Mouse (Mus musculus): ENCODE measurements at regions not wholly inside any gene's neighbourhood (a gene's known extent, or its start where the extent isn't known, plus 50 kb on each side); places are given as distances from the start of the nearest gene placed in this dataset.

DNA sequence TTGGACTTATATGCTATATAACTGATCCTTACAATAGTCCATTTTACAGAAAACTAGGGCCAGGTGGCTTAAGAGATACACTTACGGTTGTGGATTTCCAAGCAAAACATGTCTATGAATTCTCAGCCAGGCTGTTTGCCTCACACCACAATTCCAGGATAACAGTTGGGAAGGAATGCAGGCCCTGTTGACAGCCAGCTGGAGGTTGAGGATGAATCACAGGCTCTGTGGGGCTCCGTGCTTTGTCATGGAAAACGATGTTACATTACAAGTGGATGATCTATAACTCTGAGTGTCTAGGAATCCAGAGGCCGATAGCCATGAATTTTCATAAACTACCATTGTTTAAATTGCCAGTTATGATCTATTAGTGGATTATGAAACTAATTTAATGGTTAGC lies 221.9 kb upstream of the Gm6657 start:
- Histone ChIP-seq H3K9me3 (ENCODE audit: low read length) (no peaks in the 10 kb centered on the region), H3K4me3 (ENCODE audit: low read depth, low read length) (no peak overlapping the region), H3K4me1 (ENCODE audit: insufficient read depth, low read length) (no peaks in the 10 kb centered on the region), H3K27me3 (ENCODE audit: insufficient read depth, low read length) (no peaks in the 10 kb centered on the region), H3K9ac (replicated peaks; ENCODE audit: low read length, poor library complexity, severe bottlenecking) (no peak overlapping the region), H3K4me2 (ENCODE audit: low read depth, low read length, poor library complexity, severe bottlenecking) (no peak overlapping the region), H3K36me3 (ENCODE audit: insufficient read depth, low read length) (no peaks in the 10 kb centered on the region), H3K27ac (ENCODE audit: low read depth, low read length) (no peak overlapping the region)
- ATAC-seq (ENCODE audit: low FRiP score): no peak
- no peak for DNase-seq (ENCODE audit: low spot score)
- WGBS: 52% methylated on average over 4 of the region's 4 CpGs
- no peak for TF ChIP-seq CTCF (IDR thresholded peaks at IDR 0.05)

DNA sequence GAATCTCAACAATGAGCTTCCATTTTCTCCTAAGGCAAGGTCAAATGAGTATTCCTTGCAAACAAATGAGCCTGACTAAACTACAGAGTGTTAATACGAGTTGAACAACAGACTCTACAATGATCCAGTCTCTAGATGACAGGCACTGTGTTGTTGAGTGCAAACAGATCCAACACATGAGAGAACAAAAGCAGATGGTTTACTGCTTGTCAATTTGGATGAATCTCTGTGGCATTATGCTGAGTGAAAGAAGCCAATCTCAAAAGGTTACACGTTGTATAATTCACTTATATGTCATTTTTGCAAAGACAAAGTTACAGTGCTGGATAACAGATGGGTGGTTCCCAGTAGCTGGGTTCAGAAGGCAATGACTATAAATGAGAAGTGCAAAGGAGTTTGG lies 217.1 kb upstream of the Gm6657 start:
- TF ChIP-seq CTCF (IDR thresholded peaks at IDR 0.05): no peak
- H3K36me3 ChIP-seq (ENCODE audit: insufficient read depth, low read length): no peaks in the 10 kb centered on the region
- H3K9me3 ChIP-seq (ENCODE audit: low read length): no peaks in the 10 kb centered on the region
- H3K27ac ChIP-seq (ENCODE audit: low read depth, low read length): no peak overlapping the region
- DNase-seq (ENCODE audit: low spot score): no peak
- no peaks in the 10 kb centered on the region for H3K27me3 ChIP-seq (ENCODE audit: insufficient read depth, low read length)
- H3K4me1 ChIP-seq (ENCODE audit: insufficient read depth, low read length): no peaks in the 10 kb centered on the region
- H3K4me3 ChIP-seq (ENCODE audit: low read depth, low read length): no peak overlapping the region
- WGBS: 68% methylated on average over 2 of the region's 2 CpGs
- ATAC-seq (ENCODE audit: low FRiP score): no peak
- H3K9ac ChIP-seq (replicated peaks; ENCODE audit: low read length, poor library complexity, severe bottlenecking): no peak overlapping the region
- no peak overlapping the region for H3K4me2 ChIP-seq (ENCODE audit: low read depth, low read length, poor library complexity, severe bottlenecking)

DNA sequence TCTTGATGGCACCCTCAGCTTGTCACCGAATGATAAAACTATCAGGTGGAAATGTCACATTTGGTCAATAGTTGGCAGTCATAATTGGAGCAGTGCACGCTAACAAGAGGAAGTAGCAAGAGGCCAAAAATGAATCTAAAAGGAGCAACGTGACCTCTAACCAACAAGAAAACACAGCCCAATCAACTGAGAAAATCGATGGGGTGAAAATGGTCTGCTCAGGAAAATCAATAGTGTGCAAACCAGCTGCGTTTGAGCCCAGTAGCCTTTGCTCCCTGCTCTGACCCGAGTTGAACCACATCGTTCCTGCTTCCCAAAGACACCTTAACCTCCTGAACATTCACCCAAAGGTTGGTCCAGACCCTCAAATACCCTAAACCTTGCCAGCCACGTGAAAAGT lies 207.3 kb upstream of the Gm6657 start:
- TF ChIP-seq CTCF (IDR thresholded peaks at IDR 0.05): no peak
- 82% methylated on average over 8 of the region's 8 CpGs for WGBS
- H3K4me2 ChIP-seq (ENCODE audit: low read depth, low read length, poor library complexity, severe bottlenecking): no peak overlapping the region
- H3K27me3 ChIP-seq (ENCODE audit: insufficient read depth, low read length): no peaks in the 10 kb centered on the region
- DNase-seq (ENCODE audit: low spot score) (no peak), ATAC-seq (ENCODE audit: low FRiP score) (no peak)
- no peaks in the 10 kb centered on the region for H3K36me3 ChIP-seq (ENCODE audit: insufficient read depth, low read length)
- H3K9me3 ChIP-seq (ENCODE audit: low read length): no peaks in the 10 kb centered on the region
- no peak overlapping the region for H3K27ac ChIP-seq (ENCODE audit: low read depth, low read length)
- H3K9ac ChIP-seq (replicated peaks; ENCODE audit: low read length, poor library complexity, severe bottlenecking): no peak overlapping the region
- H3K4me3 ChIP-seq (ENCODE audit: low read depth, low read length): no peak overlapping the region
- no peaks in the 10 kb centered on the region for H3K4me1 ChIP-seq (ENCODE audit: insufficient read depth, low read length)

DNA sequence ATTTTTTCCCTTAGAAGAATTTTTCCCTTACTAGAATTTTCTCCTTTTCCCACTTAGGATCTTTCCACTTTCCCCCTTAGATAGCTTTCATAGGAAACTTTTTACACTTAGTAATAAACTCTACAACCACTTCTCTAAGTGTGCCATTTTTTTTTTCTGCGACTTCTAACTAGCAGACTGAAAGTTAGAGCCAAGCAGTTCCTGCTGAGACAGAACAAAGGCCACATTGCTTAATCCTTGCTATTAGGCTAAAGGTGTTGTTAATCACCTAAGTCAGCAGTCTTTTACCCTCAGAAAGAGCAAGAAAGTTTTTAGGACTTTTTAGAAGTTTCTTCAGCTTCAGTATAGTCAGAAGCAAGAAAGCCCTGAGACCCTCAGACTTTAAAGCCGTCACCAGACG lies 204.3 kb upstream of the Gm6657 start:
- Histone ChIP-seq H3K9me3 (ENCODE audit: low read length) (no peaks in the 10 kb centered on the region), H3K4me1 (ENCODE audit: insufficient read depth, low read length) (no peaks in the 10 kb centered on the region), H3K36me3 (ENCODE audit: insufficient read depth, low read length) (no peaks in the 10 kb centered on the region), H3K27me3 (ENCODE audit: insufficient read depth, low read length) (no peaks in the 10 kb centered on the region), H3K4me2 (ENCODE audit: low read depth, low read length, poor library complexity, severe bottlenecking) (no peak overlapping the region), H3K9ac (replicated peaks; ENCODE audit: low read length, poor library complexity, severe bottlenecking) (no peak overlapping the region), H3K4me3 (ENCODE audit: low read depth, low read length) (no peak overlapping the region), H3K27ac (ENCODE audit: low read depth, low read length) (no peak overlapping the region)
- DNase-seq (ENCODE audit: low spot score) (no peak), ATAC-seq (ENCODE audit: low FRiP score) (no peak)
- no peak for TF ChIP-seq CTCF (IDR thresholded peaks at IDR 0.05)
- WGBS: 42% methylated on average over 3 of the region's 3 CpGs

DNA sequence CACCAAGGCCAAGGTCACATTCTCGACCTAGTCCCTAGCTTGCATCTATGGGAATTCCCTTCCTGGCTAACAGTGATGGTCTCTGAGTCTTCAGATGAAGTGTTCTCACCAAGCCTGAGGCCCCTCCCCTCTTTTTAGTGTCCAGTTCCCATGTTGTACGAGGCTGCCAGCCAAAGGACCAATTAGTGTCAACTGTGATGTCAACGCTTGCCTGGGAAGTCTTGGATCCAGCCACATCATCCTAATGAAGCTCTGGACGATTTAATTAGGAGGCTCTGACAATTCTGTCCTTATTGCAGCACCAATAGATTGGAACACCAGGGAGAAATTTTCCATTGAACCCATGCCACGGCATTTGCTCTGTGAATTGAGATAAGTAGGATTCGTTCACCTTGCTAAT lies 202.4 kb upstream of the Gm6657 start:
- H3K27me3 ChIP-seq (ENCODE audit: insufficient read depth, low read length): no peaks in the 10 kb centered on the region
- DNase-seq (ENCODE audit: low spot score) (peak; percentile 51), ATAC-seq (ENCODE audit: low FRiP score) (no peak)
- no peak overlapping the region for H3K4me2 ChIP-seq (ENCODE audit: low read depth, low read length, poor library complexity, severe bottlenecking)
- no peak overlapping the region for H3K9ac ChIP-seq (replicated peaks; ENCODE audit: low read length, poor library complexity, severe bottlenecking)
- no peak for TF ChIP-seq CTCF (IDR thresholded peaks at IDR 0.05)
- H3K27ac ChIP-seq (ENCODE audit: low read depth, low read length): no peak overlapping the region
- H3K36me3 ChIP-seq (ENCODE audit: insufficient read depth, low read length): no peaks in the 10 kb centered on the region
- H3K9me3 ChIP-seq (ENCODE audit: low read length): no peaks in the 10 kb centered on the region
- H3K4me1 ChIP-seq (ENCODE audit: insufficient read depth, low read length): no peaks in the 10 kb centered on the region
- no peak overlapping the region for H3K4me3 ChIP-seq (ENCODE audit: low read depth, low read length)
- 54% methylated on average over 6 of the region's 6 CpGs for WGBS

DNA sequence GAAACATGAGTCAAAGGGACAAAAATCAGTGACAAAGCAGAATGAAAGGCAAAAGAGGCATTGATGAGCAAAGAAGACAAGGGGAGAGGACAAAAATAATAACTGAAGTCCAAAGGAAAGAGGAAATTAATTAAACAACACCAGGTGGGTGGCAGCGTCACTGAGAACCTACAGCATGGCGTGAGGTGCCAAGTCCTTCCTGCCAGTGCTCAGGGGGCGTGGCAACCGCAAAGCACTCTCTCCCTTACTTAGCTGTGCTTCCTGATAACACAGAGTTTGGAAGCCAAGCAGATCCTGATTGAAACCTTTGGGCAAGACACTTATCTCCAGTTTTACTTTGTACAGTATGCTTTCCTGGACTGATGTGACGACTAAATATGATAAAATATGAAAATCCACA lies 199.9 kb upstream of the Gm6657 start:
- ATAC-seq (ENCODE audit: low FRiP score): no peak
- Histone ChIP-seq H3K9me3 (ENCODE audit: low read length) (no peaks in the 10 kb centered on the region), H3K4me1 (ENCODE audit: insufficient read depth, low read length) (no peaks in the 10 kb centered on the region), H3K27ac (ENCODE audit: low read depth, low read length) (no peak overlapping the region), H3K4me2 (ENCODE audit: low read depth, low read length, poor library complexity, severe bottlenecking) (no peak overlapping the region), H3K4me3 (ENCODE audit: low read depth, low read length) (no peak overlapping the region), H3K36me3 (ENCODE audit: insufficient read depth, low read length) (no peaks in the 10 kb centered on the region), H3K27me3 (ENCODE audit: insufficient read depth, low read length) (no peaks in the 10 kb centered on the region), H3K9ac (replicated peaks; ENCODE audit: low read length, poor library complexity, severe bottlenecking) (no peak overlapping the region)
- DNase-seq (ENCODE audit: low spot score): no peak
- WGBS: 89% methylated on average over 5 of the region's 5 CpGs
- no peak for TF ChIP-seq CTCF (IDR thresholded peaks at IDR 0.05)

DNA sequence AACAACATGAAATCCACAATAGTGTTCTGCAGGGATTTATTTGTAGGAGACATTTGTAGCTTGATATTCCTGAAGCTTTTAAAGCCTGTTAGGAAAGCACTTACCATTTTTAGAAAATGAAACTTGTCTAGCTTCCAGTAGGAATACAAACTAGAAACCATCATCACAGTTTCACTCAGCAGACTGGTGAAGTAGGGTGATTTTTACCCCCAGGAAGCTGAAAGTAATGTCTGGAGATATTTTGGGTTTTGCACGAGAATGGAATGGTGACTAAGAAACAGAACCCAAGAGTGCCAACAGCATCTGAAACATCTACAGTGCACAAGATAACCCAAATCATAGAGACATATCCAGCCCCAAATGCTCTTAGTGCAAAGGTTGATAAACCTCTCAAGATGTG lies 196.1 kb upstream of the Gm6657 start:
- Histone ChIP-seq H3K9ac (replicated peaks; ENCODE audit: low read length, poor library complexity, severe bottlenecking) (no peak overlapping the region), H3K4me3 (ENCODE audit: low read depth, low read length) (no peak overlapping the region), H3K4me2 (ENCODE audit: low read depth, low read length, poor library complexity, severe bottlenecking) (no peak overlapping the region), H3K4me1 (ENCODE audit: insufficient read depth, low read length) (no peaks in the 10 kb centered on the region), H3K9me3 (ENCODE audit: low read length) (no peaks in the 10 kb centered on the region), H3K36me3 (ENCODE audit: insufficient read depth, low read length) (no peaks in the 10 kb centered on the region), H3K27ac (ENCODE audit: low read depth, low read length) (no peak overlapping the region), H3K27me3 (ENCODE audit: insufficient read depth, low read length) (no peaks in the 10 kb centered on the region)
- TF ChIP-seq CTCF (IDR thresholded peaks at IDR 0.05): no peak
- WGBS: 93% methylated on average over 1 of the region's 1 CpGs
- ATAC-seq (ENCODE audit: low FRiP score) (no peak), DNase-seq (ENCODE audit: low spot score) (no peak)
